Mouse (Mus musculus) hematopoietic multipotent progenitor cell, adult 10-12 weeks (in vitro differentiated cells): ENCODE measurements around the gene Cd300c. TPM values are rescaled to one million over a fixed set of nuclear protein-coding genes. Genes with fewer than 3 reads are reported as not detected.

ENCODE experiments used
- polyA plus RNA-seq: library from polyadenylated mRNA; stranded (reverse); fragments of >175 nt; gene quantifications from 2 replicates; pipeline ENCODE4 v1.2.3, GENCODE M21; 2012; ENCODE audit warnings: low replicate concordance

Cd300c gene
- 0.28 and 0.65 TPM in 2 replicates for polyA plus RNA-seq

DNA sequence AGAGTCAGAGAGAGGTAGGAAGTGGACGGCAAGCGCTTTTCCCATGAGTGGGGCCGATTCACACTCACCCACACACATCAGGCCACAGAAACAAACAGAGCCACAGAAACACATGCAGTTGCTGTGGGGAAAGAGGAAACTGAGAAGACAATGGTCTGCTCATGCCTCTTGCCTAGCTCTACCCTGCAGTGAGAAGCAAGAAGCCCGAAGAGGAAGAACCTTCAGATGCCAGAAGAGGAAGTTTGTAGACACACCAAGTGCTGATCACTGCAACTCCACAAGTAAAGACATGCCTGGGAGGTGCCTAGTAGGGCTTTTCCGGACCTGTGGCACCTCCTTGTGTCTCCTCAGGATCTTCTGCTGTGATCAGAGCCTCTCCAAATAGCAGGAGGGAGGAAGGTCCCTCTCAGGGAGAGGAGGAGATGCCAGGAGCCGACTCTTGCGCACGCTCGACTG is at the start of gene Cd300c:
Gene Cd300c, minus strand, starts transcription at position 406 of the 456 bp plus-strand sequence.

DNA sequence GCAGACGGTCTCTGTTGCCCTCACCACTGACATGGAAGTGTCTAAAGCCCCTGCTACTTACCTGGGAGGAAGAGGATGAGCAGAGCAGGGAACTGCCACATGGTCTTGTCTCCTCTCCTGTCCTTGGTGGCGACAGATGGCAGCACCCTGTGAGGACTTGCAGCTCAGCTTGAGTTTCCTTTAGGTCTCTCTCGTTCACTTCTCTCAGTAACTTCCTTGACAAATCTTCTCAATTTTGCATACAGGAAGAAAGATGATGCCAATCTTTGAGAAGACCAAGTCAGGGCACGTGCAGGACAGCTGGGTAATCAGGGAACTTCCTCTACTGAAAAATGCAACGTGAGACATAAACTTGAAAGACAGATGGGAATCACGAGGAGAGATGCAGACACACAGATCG is 47.1 kb upstream of the Cd300c start, which contains the start of gene Cd300ld2:
Gene Cd300ld2, minus strand, starts transcription at position 101 of the 400 bp plus-strand sequence.

DNA sequence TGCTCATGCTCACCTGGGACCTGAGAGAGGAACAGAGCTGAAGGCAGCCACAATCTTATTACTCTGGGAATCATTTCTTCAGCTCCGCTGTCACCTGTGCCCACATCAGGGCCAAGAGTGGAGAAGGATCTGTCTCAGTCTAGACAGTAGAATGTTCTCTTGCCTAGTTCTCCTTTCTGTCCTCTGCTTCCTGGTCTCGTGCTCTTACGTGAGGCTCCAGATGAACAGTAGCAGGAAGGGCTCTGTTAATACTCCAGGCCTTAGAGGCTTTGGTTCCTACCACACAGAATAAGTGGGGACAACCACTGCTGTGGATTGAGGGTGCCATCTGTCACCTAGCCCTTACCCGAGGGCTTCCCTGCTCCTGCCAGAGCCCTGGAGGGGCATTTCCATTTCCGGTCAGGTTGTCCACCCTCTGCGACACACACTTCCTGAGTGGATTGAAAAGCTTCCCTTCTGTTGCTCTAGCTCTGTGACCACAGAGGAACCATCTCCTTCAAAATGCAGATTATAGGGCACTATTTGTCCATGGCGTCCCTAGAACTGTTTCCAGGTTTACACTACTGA is 32.6 kb upstream of the Cd300c start, which contains the start of gene Cd300c2:
Gene Cd300c2, minus strand, starts transcription at position 407 of the 567 bp plus-strand sequence.

DNA sequence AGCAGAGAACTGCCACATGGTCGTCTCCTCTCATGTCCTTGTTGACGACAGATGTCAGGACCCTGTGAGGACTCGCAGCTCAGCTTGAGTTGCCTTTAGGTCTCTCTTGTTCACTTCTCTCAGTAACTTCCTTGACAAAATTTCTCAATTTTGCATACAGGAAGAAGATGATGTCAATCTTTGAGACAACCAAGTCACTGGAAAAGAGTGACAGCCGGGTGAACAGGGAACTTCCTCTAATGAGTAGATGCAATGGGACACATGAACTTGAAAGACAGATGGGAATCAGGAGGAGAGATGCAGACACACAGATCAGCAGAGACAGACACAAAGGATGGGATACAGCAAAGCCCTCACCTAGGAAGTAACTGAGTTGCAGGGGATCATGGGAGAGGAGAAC is 20.8 kb upstream of the Cd300c start, which contains the start of gene Cd300ld:
Gene Cd300ld, minus strand, starts transcription at position 130 of the 400 bp plus-strand sequence.

DNA sequence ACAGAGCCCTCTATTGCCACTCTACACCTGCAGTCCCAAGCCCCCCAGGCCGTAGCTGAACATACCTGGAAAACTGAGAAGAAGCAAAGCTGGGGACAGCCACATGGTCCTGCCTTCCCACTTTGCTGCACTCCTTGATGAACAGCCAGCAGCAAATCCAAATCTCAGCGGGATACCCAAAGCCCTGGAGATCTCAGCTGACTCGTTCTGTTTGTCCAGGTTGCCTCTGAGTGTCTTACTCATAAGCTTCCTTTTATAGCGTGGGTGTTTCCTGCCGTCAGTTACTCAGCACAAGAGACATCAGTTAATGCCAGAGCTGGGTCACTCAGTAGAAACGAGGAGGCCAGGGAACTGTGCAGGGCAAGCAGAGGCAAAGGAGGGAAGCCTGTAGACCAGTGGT is 34.8 kb downstream of the Cd300c start, which contains the start of gene Cd300lb:
Gene Cd300lb, minus strand, starts transcription at position 243 of the 400 bp plus-strand sequence.

Other genes with a start within 250 kb of the Cd300c start
- gene Dnaic2, start 241.7 kb downstream of the Cd300c start, polyA plus RNA-seq = 0.12 TPM in 1 of 2 replicates, not detected in the other
- gene Kif19a, start 203.8 kb downstream of the Cd300c start, polyA plus RNA-seq = 10.1 and 14.4 TPM in 2 replicates
- 0.54 TPM in 1 of 2 replicates, not detected in the other for gene Btbd17, start 173.2 kb downstream of the Cd300c start, polyA plus RNA-seq
- gene Gpr142, start 170.2 kb downstream of the Cd300c start, polyA plus RNA-seq = not detected in 2 replicates
- gene Gprc5c, start 118.0 kb downstream of the Cd300c start, polyA plus RNA-seq = 2.2 and 2.4 TPM in 2 replicates
- gene Cd300a, start 79.1 kb downstream of the Cd300c start, polyA plus RNA-seq = 5.7 and 7.1 TPM in 2 replicates
- 4.0 and 11.4 TPM in 2 replicates for gene Cd300lb, start 34.8 kb downstream of the Cd300c start, polyA plus RNA-seq
- 0.70 and 0.89 TPM in 2 replicates for gene Cd300ld, start 20.8 kb upstream of the Cd300c start, polyA plus RNA-seq
- gene Cd300c2, start 32.7 kb upstream of the Cd300c start, polyA plus RNA-seq = 2.3 and 2.7 TPM in 2 replicates
- not detected in 2 replicates for gene Cd300ld2, start 47.0 kb upstream of the Cd300c start, polyA plus RNA-seq
- gene Cd300ld4, start 57.9 kb upstream of the Cd300c start, polyA plus RNA-seq = not detected in 2 replicates
- gene Cd300ld5, start 68.6 kb upstream of the Cd300c start, polyA plus RNA-seq = 2.4 TPM in 1 of 2 replicates, not detected in the other
- 4.6 and 5.0 TPM in 2 replicates for gene Cd300ld3, start 79.3 kb upstream of the Cd300c start, polyA plus RNA-seq
- 0.98 and 1.4 TPM in 2 replicates for gene Cd300e, start 93.0 kb upstream of the Cd300c start, polyA plus RNA-seq
- 16.0 and 19.2 TPM in 2 replicates for gene Rab37, start 122.3 kb upstream of the Cd300c start, polyA plus RNA-seq
- gene Cd300lf, start 164.8 kb upstream of the Cd300c start, polyA plus RNA-seq = 9.6 and 10.1 TPM in 2 replicates
- gene Slc9a3r1, start 194.2 kb upstream of the Cd300c start, polyA plus RNA-seq = 226 and 228 TPM in 2 replicates
- 17.0 and 23.5 TPM in 2 replicates for gene Tmem104, start 218.3 kb upstream of the Cd300c start, polyA plus RNA-seq
- 12.2 and 13.9 TPM in 2 replicates for gene Nat9, start 218.7 kb upstream of the Cd300c start, polyA plus RNA-seq